Mouse (Mus musculus) adrenal gland, postnatal 36 days (tissue): ENCODE data around the gene Nabp2. TPM values are rescaled to one million over a fixed set of nuclear protein-coding genes. Genes with fewer than 3 reads are reported as not detected.

ENCODE experiments used
- DNase-seq, 2 experiments: peaks; one replicate each; pipeline ENCODE4 v3.0.0; 2021; ENCODE audit warnings: mixed read lengths in 1 of 2
- microRNA-seq: library from miRNA; unstranded; fragments of <30 nt; microRNA quantifications from one replicate; pipeline ENCODE4 v1.2.0, GENCODE M21; 2021
- total RNA-seq, 2 experiments: library from RNA; stranded (reverse); gene quantifications; 2 replicates each; pipeline ENCODE4 v1.2.3; 2021

Nabp2 gene
- total RNA-seq, 2 experiments from 2014 or later: 71.4 to 73.6 TPM

GRCm38 (mm10) chr10:128359226-128359625 lies 52.1 kb downstream of the Nabp2 start:
- DNase-seq: peak; percentile 49 to 64

GRCm38 (mm10) chr10:128358796-128359195 lies 52.5 kb downstream of the Nabp2 start:
- peak; percentile 56 to 78 for DNase-seq

Small RNA genes lying within 50 kb of the gene (microRNA-seq; reads per million reads assigned to microRNA genes)
- gene Gm25361 (not detected), gene Gm26308 (not detected), gene Mir6914 (not detected), gene Mir6915 (1.5 reads per million), gene Mir8105 (not detected)

Other genes starting within 250 kb of the Nabp2 start
- 100 to 1,000 TPM in 1 of 2 experiments, 10 to 100 TPM in 1; 79.9 to 101 TPM for gene Rbms2, start 231.2 kb downstream of the Nabp2 start, total RNA-seq
- 1 to 10 TPM; 1.2 to 2.4 TPM for gene Gls2, start 217.0 kb downstream of the Nabp2 start, total RNA-seq
- gene Spryd4, start 199.7 kb downstream of the Nabp2 start, total RNA-seq: 10 to 100 TPM; 15.1 to 19.1 TPM
- gene Mip, start 185.7 kb downstream of the Nabp2 start, total RNA-seq: not detected
- 1 to 10 TPM; 7.6 to 8.8 TPM for gene Timeless, start 179.4 kb downstream of the Nabp2 start, total RNA-seq
- under 1 TPM in 1 of 2 experiments, not detected in 1; 0.23 TPM for gene Apon, start 157.4 kb downstream of the Nabp2 start, total RNA-seq
- 10 to 100 TPM in 1 of 2 experiments, 1 to 10 TPM in 1; 1.5 to 11.9 TPM for gene Apof, start 142.8 kb downstream of the Nabp2 start, total RNA-seq
- gene Stat2, start 140.9 kb downstream of the Nabp2 start, total RNA-seq: 10 to 100 TPM; 32.9 to 33.6 TPM
- not detected for gene Il23a, start 112.7 kb downstream of the Nabp2 start, total RNA-seq
- gene Pan2, start 108.2 kb downstream of the Nabp2 start, total RNA-seq: 10 to 100 TPM; 17.7 to 19.6 TPM
- gene Cnpy2, start 89.0 kb downstream of the Nabp2 start, total RNA-seq: 100 to 1,000 TPM; 170 to 204 TPM
- 100 to 1,000 TPM; 369 to 370 TPM for gene Cs, start 73.8 kb downstream of the Nabp2 start, total RNA-seq
- gene Coq10a, start 42.5 kb downstream of the Nabp2 start, total RNA-seq: 10 to 100 TPM; 70.3 to 83.5 TPM
- 10 to 100 TPM; 56.4 to 70.6 TPM for gene Ankrd52, start 34.4 kb downstream of the Nabp2 start, total RNA-seq
- not detected for gene Slc39a5, start 10.3 kb downstream of the Nabp2 start, total RNA-seq
- gene Rnf41, start 165 bp upstream of the Nabp2 start, total RNA-seq: 10 to 100 TPM; 44.4 to 45.9 TPM
- gene Smarcc2, start 47.8 kb upstream of the Nabp2 start, total RNA-seq: 100 to 1,000 TPM in 1 of 2 experiments, 10 to 100 TPM in 1; 97.5 to 104 TPM
- 100 to 1,000 TPM; 812 to 946 TPM for gene Myl6, start 82.7 kb upstream of the Nabp2 start, total RNA-seq
- 1 to 10 TPM; 5.6 to 6.1 TPM for gene Myl6b, start 87.2 kb upstream of the Nabp2 start, total RNA-seq
- gene Esyt1, start 114.4 kb upstream of the Nabp2 start, total RNA-seq: 10 to 100 TPM; 22.7 to 28.8 TPM
- gene Zc3h10, start 136.3 kb upstream of the Nabp2 start, total RNA-seq: 10 to 100 TPM; 11.9 to 15.2 TPM
- 1,000 to 10,000 TPM; 2,845 to 2,862 TPM for gene Rpl41, start 137.8 kb upstream of the Nabp2 start, total RNA-seq
- 10 to 100 TPM; 83.1 to 89.4 TPM for gene Pa2g4, start 154.5 kb upstream of the Nabp2 start, total RNA-seq
- 1 to 10 TPM; 2.2 to 2.3 TPM for gene Erbb3, start 178.2 kb upstream of the Nabp2 start, total RNA-seq
- 100 to 1,000 TPM; 697 to 707 TPM for gene Rps26, start 215.3 kb upstream of the Nabp2 start, total RNA-seq
- gene Ikzf4, start 234.5 kb upstream of the Nabp2 start, total RNA-seq: 1 to 10 TPM; 1.5 to 2.2 TPM